Mouse (Mus musculus) brain, adult 2 months (tissue): ENCODE measurements around the gene Snd1.

Source experiments
- DNase-seq: peaks from one replicate; pipeline ENCODE4 v3.0.0; 2011; ENCODE audit warnings: low read depth, low spot score

Gene Snd1

DNA sequence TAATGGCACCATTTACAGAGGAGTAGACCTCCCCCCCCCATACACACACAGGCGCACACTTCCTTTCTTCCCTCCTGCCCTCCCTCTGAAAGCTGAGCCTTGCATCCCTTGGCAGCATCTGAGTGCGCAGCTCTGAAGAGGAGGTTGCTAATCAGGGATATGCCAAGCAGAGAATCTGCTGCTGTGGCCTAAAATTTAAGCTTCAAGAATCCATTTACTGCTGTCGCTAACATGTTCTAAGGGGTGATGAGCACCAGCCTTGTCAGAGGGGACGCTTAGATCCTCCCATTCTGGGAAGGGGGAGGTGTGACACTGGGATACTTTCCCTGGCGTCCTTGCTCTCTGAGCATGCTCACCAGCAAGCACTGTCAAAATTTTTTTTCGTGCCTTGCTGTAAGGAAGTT lies 67.4 kb downstream of the Snd1 start:
- peak; percentile 95 for DNase-seq

GRCm38 (mm10) chr6:28546943-28547342 lies 72.0 kb downstream of the Snd1 start:
- no peak for DNase-seq

DNA sequence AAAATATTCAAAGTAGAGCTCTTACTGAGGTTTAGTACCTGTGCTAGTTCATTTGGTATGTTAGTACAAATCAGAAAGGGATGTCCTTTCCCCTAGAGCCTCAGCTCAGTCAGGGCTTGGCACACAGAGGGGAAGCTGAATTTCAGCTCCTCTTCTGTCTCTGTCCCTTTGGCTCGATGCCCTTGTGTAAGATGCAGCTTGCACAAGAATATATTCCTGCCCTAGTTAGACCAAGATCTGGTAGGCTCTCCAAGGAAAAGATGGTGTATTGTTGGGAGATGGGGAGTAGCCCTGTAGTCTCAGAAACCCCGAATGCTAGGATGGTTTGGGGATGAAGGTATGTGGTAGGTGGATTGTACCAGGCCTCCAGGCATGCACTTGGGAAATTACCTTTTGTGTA lies 74.4 kb downstream of the Snd1 start:
- peak; percentile 89 for DNase-seq

DNA sequence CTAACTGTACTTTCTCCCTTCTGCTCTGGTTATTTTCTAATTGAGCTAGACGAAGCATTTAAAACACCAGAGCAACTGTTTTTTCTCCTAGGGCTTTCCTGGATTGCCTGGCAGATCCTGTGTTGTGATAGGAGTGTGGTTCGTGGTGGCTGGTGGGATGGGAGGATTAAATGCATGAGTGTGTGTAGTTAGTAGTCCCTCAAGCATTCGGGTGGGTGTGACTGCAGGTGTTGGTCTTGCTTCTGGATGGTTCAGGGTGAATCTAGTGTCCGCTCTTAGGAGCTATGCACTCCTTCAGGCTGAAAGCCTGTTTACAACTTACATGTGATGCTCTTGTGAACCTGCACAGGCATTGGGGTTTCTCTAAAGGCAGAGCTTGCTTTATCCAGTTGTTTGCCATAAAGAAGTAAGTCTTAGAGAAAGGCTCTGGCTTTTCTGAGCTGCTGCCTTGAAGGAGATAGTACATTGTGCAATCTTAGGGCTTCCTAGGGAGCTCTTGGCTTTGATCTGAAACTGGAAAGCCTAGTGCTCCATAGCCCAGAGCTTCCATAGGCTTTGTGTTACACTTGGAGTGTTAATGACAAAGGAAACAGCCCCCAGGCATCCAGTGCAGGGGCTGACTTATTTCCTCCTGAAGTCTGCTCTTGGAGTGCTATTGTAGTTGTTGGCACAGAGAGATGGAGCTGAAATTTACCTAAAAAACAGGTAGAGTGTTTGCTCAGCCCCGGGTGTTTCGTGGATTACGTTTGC lies 75.5 kb downstream of the Snd1 start:
- DNase-seq = no peak

DNA sequence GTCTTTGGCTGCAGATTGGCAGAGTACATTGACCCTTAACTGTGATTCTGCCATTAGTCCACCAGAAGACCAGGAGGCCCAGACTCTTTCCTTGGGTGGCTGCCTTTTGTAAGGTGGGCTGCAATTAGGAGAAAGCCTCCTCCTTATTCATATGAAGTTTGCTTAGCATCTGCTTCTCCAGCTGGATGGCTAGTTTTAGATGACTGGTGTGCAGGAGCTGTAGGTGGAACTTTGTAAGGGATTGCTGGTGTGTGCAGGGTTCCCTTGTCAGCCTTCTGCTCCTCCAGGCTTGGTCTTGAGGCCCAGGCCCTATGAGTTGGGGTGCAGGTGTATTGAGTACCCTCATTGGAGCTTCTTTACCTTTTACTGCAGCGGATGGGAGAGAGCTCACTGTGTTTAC lies 79.5 kb downstream of the Snd1 start:
- peak; percentile 79 for DNase-seq

DNA sequence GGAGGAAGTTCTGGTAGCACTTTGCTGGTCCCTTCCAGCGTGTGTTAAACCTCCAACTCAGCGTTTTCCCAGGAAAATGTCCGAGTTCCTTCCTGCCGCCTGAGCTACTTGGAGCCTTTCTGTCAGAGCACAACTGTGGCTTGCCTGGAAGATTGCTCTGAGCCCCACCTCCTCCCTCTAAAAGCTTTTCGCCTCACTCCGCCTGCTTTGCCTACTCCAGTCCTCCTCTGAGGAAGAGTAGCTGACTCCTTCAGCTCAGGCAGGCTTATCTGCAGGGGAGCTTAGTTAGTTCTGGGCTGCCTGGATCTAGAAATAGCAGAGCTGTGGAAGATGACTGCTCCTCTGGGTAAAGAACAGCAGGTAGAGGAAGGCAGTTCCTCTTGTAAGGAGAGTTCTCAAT lies 80.1 kb downstream of the Snd1 start:
- peak; percentile 82 for DNase-seq

GRCm38 (mm10) chr6:28555428-28555827 lies 80.5 kb downstream of the Snd1 start:
- no peak for DNase-seq

GRCm38 (mm10) chr6:28557728-28558127 lies 82.8 kb downstream of the Snd1 start:
- peak; percentile 59 for DNase-seq

GRCm38 (mm10) chr6:28559419-28559818 lies 84.5 kb downstream of the Snd1 start:
- no peak for DNase-seq

DNA sequence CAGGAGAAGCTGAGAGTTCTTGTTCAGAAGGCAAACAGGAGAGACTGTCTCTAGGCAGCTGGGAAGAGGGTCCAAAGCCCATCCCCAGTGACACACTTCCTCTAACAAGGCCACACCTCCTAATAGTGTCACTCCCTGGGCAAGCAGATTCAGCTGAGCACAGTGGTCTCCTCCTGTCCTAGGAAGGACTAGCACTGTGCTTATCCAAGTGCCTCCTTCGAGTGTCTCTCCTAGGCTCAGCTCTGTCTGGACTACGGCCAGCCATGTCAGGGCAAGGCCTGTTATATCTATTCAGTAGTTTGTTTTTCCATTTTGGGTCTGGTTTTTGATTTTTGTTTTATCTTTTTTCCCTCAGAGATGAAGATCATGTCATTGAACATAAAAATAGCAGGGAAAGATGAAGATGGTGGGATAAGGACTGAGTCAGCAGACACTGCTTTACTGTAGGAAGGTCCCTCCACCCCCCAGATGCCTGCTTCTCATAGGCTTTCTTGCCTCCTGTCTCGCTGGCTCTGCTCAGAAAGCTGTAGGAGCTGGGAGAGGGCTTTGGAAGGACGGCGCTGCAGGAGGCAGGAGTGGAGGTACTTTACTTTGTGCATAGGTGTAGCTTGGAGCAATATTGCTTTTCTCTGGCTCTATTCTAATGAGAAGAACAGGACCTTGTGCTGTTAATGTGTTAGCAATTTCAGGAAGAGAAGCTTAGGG lies 86.5 kb downstream of the Snd1 start:
- DNase-seq = peak; percentile 76

GRCm38 (mm10) chr6:28562323-28563044 lies 87.5 kb downstream of the Snd1 start:
- no peak for DNase-seq

DNA sequence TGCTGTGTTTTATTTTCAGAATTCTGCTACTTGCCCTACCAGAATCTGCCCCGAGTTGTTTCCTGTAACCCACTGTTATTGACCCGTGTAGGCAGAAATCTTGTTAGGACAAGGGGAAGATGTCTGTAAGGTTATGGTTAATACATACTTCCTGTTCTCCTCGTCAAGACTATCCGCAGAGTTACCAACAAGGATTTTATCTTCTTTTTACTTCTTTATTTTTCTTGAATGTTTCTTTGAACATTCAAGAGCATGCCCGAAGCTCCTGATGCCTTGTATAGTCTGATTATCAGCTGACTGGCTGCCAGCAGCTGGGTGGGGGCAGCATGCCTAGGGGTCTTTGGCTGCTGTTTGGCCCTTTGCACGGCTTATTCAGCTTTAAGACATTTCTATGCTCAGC lies 93.0 kb downstream of the Snd1 start:
- no peak for DNase-seq

DNA sequence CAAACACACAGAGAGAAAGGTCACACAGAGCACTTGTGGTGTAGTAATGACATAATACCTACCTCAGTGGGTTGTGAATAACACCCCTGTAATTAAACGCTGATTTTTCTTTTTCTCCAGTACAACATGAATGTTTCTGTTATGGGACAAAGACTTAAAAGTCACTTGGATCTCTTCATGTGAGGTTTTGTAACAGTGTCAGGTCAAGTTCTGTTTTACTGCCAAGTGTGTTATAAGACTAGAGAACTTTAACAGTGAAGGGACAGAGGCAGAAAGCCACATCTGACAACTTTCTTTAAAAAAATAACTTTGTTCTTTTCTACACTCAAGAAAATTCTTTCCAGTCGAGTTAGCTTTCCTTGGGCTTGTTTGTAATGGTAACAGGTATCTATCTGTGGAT lies 97.0 kb downstream of the Snd1 start:
- no peak for DNase-seq

- DNase-seq = peak; percentile 72
Observed at GRCm38 (mm10) chr6:28572991-28573759, 98.2 kb downstream of the Snd1 start.

GRCm38 (mm10) chr6:28576356-28577264 lies 101.7 kb downstream of the Snd1 start:
- DNase-seq = peak; percentile 89

- peak; percentile 65 for DNase-seq
Observed at GRCm38 (mm10) chr6:28582847-28583246, 107.9 kb downstream of the Snd1 start.

- DNase-seq = no peak
Observed at GRCm38 (mm10) chr6:28583399-28583798, 108.5 kb downstream of the Snd1 start.

DNA sequence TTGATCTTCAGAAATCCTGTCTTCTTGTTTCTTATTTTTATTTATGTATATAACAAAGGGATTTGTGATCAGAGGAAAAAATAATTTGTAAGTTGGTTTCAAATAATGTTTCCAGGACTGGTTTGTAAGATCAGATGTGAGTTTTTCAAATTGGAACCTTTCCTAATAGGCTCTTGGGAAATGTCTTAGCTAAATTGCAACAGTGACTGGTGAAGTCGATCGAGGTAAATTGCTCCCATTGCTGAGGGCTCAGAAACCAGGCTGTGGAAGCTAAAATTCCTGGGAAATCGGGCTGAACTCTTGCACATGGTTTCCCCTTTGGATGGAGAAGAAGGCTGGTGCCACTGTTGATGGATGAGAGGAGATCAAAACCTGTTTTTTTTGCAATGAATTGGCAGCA lies 111.9 kb downstream of the Snd1 start:
- no peak for DNase-seq

DNA sequence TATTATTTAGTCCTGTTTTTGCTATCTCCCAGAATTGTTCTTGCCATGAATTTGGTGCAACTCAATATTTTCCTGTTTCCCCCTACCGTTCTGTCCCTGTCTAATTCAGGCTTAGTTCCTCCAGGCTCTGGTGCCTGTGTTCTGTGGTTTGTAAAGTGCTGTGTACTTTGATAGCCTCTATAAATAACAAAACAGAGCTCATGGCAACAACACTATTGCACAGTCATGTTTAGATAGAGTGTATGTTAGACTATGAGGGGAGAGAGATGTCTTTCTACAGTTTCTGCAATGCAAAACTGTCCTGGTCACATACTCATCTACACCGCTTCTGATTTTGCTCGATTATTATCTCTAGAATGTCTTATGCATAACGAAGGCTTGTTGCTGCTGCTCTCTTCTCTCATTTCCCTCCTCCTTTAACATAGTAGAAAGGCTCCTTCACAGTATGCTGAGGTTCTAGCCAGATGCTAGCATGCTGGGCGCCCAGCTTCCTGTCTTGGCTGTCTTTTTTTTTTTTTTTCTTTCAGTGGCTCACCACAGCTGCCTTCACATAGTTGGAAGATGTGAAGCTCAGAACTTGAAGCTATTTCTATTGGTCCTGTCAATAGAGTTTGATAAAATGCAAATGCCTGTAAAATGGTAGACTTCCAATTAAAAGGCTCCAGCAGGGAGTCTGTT lies 113.7 kb downstream of the Snd1 start:
- DNase-seq = no peak

GRCm38 (mm10) chr6:28592323-28592893 lies 117.5 kb downstream of the Snd1 start:
- peak; percentile 69 for DNase-seq
